Mouse (Mus musculus) ES-Bruce4 (cell line): Measurements from ENCODE around the gene Plcd3. TPM values are rescaled to one million over a fixed set of nuclear protein-coding genes. Genes with fewer than 3 reads are reported as not detected.

Experiments used
- H3K27ac ChIP-seq: 2 replicates; pipeline ENCODE4 v1.5.1; 2012; ENCODE audit warnings: low read length, inconsistent platforms; ENCODE audit not compliant: insufficient read depth
- H3K27me3 ChIP-seq: 2 replicates; pipeline ENCODE4 v1.6.1; 2012; ENCODE audit warnings: mild to moderate bottlenecking, low read length, inconsistent platforms; ENCODE audit not compliant: control insufficient read depth, poor library complexity, insufficient read depth, severe bottlenecking
- H3K36me3 ChIP-seq: 2 replicates; pipeline ENCODE4 v1.6.1; 2012; ENCODE audit warnings: inconsistent platforms, mild to moderate bottlenecking, low read length, moderate library complexity; ENCODE audit not compliant: control insufficient read depth, poor library complexity, insufficient read depth, severe bottlenecking
- H3K4me1 ChIP-seq: one replicate; pipeline ENCODE4 v1.8.1; 2011; ENCODE audit warnings: low read length; ENCODE audit not compliant: control insufficient read depth, insufficient read depth
- H3K4me3 ChIP-seq: 2 replicates; pipeline ENCODE4 v1.5.1; 2011; ENCODE audit warnings: low read depth, mild to moderate bottlenecking, low read length
- H3K9ac ChIP-seq: 2 replicates; pipeline ENCODE4 v1.6.1; 2012; ENCODE audit warnings: low read depth, mild to moderate bottlenecking, inconsistent platforms; ENCODE audit not compliant: poor library complexity, severe bottlenecking
- H3K9me3 ChIP-seq: replicated peaks from 2 replicates; pipeline ENCODE4 v1.6.1; 2012; ENCODE audit warnings: mild to moderate bottlenecking, low read length, inconsistent platforms; ENCODE audit not compliant: control insufficient read depth, poor library complexity, insufficient read depth, severe bottlenecking
- CTCF ChIP-seq: IDR thresholded peaks from one replicate; pipeline ENCODE4 v1.8.1; 2011; ENCODE audit warnings: low read depth, low read length
- EP300 ChIP-seq: IDR thresholded peaks from 2 replicates; pipeline ENCODE4 v1.6.1; 2011; ENCODE audit warnings: low read depth, low read length; ENCODE audit not compliant: insufficient read depth
- POLR2A ChIP-seq: IDR thresholded peaks from one replicate; pipeline ENCODE4 v1.8.1; 2011; ENCODE audit warnings: low read length; ENCODE audit not compliant: insufficient read depth
- polyA plus RNA-seq: library from polyadenylated mRNA; stranded (reverse); fragments of >200 nt; gene quantifications from 2 replicates; pipeline ENCODE4 v1.2.4, GENCODE M21; 2011; ENCODE audit warnings: low read depth; ENCODE audit not compliant: missing spikeins, insufficient read depth, insufficient read length

Gene Plcd3
- polyA plus RNA-seq, 1 experiment: 14.7 TPM

DNA sequence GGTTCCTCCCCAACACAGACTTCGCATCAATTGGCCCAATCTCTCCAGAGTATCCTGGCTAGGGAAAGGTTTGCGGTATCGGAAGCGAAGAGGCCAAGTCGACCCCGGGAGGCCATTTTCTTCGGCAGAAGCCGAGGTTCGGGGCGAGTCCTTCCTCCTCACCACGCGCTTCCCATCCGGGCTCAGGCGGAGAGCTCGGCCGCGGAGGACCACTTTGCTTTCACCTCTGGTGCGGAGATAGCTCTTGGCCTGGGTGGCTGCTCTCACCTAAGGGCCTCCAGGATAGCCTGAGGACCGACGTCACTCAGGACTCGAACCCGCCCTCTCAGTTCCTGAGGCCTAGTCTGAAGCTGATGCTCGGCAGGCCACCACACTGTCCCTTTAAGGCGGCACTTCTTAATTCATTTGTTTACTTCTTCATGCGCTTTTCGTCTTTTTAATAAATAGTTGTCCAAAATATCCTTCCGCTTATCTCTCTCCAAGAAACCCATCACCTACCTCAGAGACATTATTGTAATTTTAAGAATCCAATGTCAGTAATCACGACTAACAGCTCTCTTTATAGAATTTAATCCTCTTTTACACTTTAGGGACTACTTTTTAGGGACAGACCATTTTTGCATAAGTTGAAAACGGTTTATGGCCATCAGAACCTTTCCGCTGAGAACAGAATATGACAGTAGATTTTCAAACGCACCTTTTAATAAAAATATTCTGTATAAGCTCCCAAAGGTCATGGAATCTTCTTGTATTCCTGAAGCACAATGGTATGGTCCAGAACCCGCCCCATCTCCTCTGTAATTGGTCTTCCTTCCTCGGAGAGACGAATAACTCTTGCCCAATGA is 13.9 kb upstream of the Plcd3 start:
- Histone ChIP-seq H3K27ac (peak overlapping the region; percentile 66), H3K27me3 (no peaks in the 10 kb centered on the region), H3K36me3 (no peaks in the 10 kb centered on the region; the same call in 1 of the 2 replicates), H3K4me3 (peak overlapping the region; percentile 95), H3K4me1 (no peaks in the 10 kb centered on the region), H3K9ac (peak overlapping the region; percentile 96), H3K9me3 (no peaks in the 10 kb centered on the region)
- TF ChIP-seq POLR2A (peak; percentile 56), EP300 (0 out of 2 replicates have a peak, but pooled peaks have one; percentile 37), CTCF (no peak)

DNA sequence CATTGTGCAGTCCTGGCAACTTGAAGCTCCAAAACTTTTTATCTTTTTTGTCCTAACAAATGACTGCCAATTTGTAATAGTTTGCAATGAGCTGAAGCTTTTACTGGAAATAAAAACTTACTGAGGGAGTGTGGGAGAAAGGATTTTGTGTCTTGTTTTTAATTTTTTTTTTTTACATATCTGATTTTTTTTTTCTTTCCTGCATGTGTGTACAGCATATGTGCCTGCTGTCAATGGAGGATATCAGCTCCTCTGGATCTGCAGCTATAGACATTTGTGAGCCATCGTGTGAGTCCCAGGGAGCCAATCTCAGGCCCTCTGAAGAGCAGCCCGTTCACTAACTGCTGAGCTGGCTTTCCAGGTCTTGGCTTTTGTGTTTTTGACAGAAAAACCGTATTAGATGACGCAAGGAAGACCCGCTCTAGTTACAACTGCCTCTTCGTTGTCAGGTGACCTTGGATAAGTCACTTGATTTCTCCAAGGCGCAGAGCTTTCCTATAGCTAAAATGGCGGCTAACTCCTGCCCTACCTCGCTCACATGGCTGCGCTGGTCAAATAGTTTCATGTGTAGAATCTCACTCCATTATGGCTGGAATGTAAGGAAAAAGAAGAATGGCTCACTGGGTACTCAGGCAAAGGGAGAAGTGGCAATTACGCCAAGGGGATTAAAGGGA is 12.9 kb upstream of the Plcd3 start:
- Histone ChIP-seq H3K9me3 (no peaks in the 10 kb centered on the region), H3K36me3 (no peaks in the 10 kb centered on the region; the same call in 1 of the 2 replicates), H3K9ac (peak overlapping the region; percentile 96), H3K27me3 (no peaks in the 10 kb centered on the region), H3K4me3 (peak overlapping the region; percentile 95), H3K27ac (peak overlapping the region; percentile 73), H3K4me1 (no peaks in the 10 kb centered on the region)
- TF ChIP-seq EP300: no peak
- TF ChIP-seq CTCF: no peak
- TF ChIP-seq POLR2A: no peak

DNA sequence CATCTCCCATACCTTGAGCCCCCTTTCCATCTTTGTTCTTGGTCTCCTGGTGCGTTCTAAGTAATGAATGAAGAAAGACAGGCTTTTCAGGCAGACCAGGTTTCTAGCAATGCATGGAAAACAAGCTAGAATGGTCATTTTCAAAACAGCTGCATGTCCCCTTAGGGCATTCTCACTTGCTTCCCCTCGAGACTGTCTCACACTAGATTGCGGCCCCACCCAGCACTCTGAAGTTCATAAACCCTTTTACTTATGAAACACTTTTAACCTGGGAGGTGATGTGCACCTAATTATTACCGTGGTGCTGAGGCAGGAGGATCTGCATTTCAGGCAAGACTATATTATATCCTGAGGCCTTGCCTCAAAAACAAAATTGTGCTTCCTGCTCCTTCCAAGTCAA is 12.3 kb upstream of the Plcd3 start:
- no peaks in the 10 kb centered on the region for H3K27me3 ChIP-seq
- H3K27ac ChIP-seq: peak overlapping the region; percentile 73
- H3K36me3 ChIP-seq: peaks cover 3% of the 10 kb centered on the region; the same call in 1 of the 2 replicates
- TF ChIP-seq EP300: no peak
- no peak for TF ChIP-seq POLR2A
- TF ChIP-seq CTCF: no peak
- no peaks in the 10 kb centered on the region for H3K9me3 ChIP-seq
- H3K4me1 ChIP-seq: no peaks in the 10 kb centered on the region
- H3K9ac ChIP-seq: peak overlapping the region; percentile 96
- no peak overlapping the region for H3K4me3 ChIP-seq

DNA sequence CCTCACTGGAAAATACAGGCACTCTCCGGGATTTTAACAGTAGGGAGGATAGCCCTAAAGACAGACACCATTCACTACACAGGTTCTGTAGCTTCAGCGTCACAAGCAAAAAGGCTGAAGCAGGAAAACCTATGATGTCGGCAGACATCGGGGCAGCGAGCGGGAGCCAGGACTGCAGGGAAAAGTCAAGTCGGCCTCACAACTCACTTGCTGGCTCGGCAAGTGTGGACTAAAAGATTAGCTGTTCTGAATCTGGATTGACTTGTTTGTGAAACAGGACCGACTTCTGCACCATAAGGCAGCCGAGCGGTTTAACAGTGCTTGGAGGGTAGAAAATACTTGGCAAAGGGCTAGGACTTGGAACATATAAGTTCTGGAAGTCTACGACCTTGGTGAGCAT is 11.5 kb upstream of the Plcd3 start:
- H3K36me3 ChIP-seq: peaks cover 3% of the 10 kb centered on the region; the same call in 1 of the 2 replicates
- H3K4me3 ChIP-seq: peak overlapping the region; percentile 74
- TF ChIP-seq CTCF (no peak), POLR2A (no peak), EP300 (no peak)
- no peaks in the 10 kb centered on the region for H3K4me1 ChIP-seq
- H3K27me3 ChIP-seq: no peaks in the 10 kb centered on the region
- no peaks in the 10 kb centered on the region for H3K9me3 ChIP-seq
- H3K27ac ChIP-seq: peak overlapping the region; percentile 93
- H3K9ac ChIP-seq: peak overlapping the region; percentile 96

DNA sequence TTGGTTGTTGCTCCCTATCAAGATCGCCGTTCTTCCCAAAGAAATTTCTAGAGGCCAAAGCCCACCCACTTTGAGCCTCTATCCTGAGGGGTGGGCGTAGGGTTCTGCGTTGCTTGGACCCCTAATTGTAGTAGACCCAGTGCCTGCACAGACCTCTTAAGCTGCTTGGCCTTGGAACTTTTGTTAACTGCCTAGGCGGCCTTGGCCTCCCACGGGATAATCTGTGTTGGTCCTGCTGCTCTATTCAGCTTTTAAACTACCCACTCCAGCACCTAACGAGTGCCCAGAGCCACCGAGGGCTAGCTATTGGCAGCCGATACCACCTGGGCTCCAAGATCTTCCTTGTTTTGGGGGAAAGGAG is 11.1 kb upstream of the Plcd3 start:
- no peaks in the 10 kb centered on the region for H3K27me3 ChIP-seq
- peak overlapping the region; percentile 93 for H3K27ac ChIP-seq
- no peaks in the 10 kb centered on the region for H3K4me1 ChIP-seq
- peak overlapping the region; percentile 74 for H3K4me3 ChIP-seq
- no peaks in the 10 kb centered on the region for H3K9me3 ChIP-seq
- peaks cover 3% of the 10 kb centered on the region; the same call in 1 of the 2 replicates for H3K36me3 ChIP-seq
- H3K9ac ChIP-seq: peak overlapping the region; percentile 96
- TF ChIP-seq POLR2A: peak; percentile 5
- TF ChIP-seq EP300: no peak

DNA sequence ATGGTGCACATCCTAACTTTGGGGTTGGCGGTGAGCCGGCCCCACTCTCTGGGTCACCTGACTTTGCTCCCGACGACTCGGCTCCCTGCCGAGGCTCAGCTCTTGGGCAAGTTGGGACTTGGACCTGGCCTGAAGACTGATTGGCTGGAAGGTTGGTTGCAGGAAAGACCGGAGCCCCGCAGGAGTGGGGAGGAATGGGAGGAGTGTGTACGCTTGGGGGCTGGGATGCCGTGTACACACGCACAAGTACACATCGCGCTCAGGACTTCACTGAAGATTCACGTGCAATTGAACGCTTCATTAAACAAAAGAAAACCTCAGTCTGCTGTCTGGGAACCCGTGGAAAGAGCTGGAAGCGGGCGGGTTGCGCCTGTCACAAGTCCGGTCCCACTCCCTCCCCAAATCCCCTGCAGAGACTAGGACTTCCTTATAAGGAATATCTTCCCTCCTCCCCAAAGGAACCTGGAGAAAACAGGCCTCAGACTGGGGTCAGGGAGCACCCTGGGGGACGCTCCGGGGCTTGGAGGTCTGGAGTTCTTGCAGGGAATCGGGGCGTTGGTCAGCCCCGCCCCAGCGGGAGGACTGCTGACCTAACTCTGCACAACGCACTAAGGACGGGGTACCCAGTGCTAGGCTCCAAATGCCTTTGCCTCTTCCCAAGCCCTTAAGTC is 10.6 kb upstream of the Plcd3 start:
- Histone ChIP-seq H3K27ac (peak overlapping the region; percentile 93), H3K27me3 (no peaks in the 10 kb centered on the region), H3K9me3 (no peaks in the 10 kb centered on the region), H3K4me3 (peak overlapping the region; percentile 74), H3K36me3 (peaks cover 3% of the 10 kb centered on the region; the same call in 1 of the 2 replicates), H3K9ac (peak overlapping the region; percentile 96), H3K4me1 (no peaks in the 10 kb centered on the region)
- no peak for TF ChIP-seq CTCF
- TF ChIP-seq EP300: peak; percentile 47
- TF ChIP-seq POLR2A: peak; percentile 10
